Mouse (Mus musculus): ENCODE measurements around the gene Uvrag.

- no peak for TF ChIP-seq CTCF (conservative IDR thresholded peaks at IDR 0.05; ENCODE audit: low read length)
- no peak for TF ChIP-seq POU5F1 (IDR thresholded peaks at IDR 0.05; ENCODE audit: borderline replicate concordance, low read length)
- no peak for TF ChIP-seq NANOG (IDR thresholded peaks at IDR 0.05; ENCODE audit: borderline replicate concordance, low read length)
Measured at GRCm38 (mm10) chr7:98867794-98868150, 273.2 kb downstream of the Uvrag start.
